Mouse (Mus musculus): ENCODE measurements around the gene Vmn1r47.
"Not testable (repeated sequence)": the region's sequence is repeated elsewhere in the genome, so short reads cannot be mapped to it uniquely, and the experiment has no call there.

Gene Vmn1r47

DNA sequence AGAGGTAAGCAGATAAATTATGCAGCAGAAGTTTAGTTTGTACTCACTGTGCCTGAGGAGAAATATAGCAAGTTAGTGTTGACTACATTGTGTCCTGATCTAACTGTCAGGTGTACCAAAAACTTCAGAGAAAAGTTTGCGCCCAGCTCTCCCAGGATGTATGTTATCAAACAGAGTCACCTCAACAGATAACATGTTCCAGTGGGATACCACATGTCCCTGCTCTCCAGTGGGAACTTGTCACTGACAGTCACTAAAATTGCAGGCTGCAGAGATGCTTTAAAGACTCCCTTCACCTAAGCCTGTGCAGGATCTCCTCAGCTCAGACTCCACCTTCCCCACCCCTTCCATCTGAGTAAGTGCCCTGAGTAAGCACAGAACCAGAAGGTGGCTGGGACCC lies at the start of gene Vmn1r47:
TSS of gene Vmn1r47 (plus strand) at position 301 of the 400 bp plus-strand sequence.
- not testable (repeated sequence) for ATAC-seq (ENCODE audit: low TSS enrichment)

DNA sequence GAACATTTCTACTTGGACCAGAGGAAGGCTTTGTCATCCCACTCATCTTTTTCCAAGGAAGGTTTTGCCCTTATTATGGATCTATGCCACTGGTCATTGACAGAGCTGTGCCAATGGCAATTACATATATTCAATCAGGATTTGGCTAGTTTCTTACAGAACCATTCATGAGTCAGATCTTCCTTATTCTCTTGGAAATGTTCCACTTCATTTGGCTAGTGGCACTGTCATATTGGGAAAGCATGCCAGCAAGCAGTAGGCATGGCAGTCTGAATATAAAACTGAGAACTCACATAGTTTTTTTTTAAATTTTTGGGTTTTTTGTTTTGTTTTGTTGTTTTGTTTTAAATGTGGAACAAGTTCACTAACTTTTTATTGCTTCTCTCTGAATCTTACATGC lies 49.6 kb upstream of the Vmn1r47 start:
- ATAC-seq (ENCODE audit: low TSS enrichment), result no peak

DNA sequence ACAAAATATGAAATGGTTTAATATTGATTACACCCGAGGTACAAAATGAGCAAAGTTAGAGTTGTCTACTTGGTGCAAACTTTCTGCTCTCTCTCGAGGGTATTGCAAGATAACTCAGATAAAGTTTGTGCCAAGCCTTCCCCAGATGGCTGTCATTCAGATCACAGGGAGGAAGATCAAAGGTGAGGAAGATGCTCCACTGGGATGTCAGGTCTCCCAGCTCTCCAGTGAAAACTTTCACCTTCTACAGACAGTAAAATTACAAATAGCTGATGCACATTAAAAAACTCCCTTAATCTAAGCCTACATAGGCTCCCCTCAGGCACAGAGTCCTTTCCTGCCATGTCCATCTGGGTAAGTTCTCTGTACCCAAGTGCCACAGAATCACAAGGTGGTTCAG lies 46.9 kb upstream of the Vmn1r47 start, which contains the start of gene Vmn1r46:
TSS of gene Vmn1r46 (plus strand) at position 301 of the 400 bp plus-strand sequence.
- no peak for ATAC-seq (ENCODE audit: low TSS enrichment)

DNA sequence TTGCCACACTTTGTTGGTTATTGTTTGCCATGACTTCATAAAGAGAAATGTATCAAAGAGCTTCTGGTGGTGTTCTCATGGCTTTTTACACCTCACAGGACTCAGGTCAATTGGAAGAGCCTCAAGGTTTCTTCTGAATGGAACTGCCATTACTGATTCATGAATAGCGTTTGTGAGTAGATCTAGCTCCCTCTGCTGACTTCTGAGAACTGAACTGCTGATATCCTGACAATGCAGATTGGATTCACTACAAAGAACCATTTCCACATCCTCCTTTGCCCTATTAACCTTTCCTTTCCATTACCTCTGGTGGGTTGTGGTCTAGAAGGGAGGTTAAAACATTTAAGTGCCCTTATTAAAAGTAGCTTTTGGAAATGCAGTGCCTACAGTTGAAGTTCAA lies 30.0 kb upstream of the Vmn1r47 start:
- ATAC-seq (ENCODE audit: low TSS enrichment), result no peak

DNA sequence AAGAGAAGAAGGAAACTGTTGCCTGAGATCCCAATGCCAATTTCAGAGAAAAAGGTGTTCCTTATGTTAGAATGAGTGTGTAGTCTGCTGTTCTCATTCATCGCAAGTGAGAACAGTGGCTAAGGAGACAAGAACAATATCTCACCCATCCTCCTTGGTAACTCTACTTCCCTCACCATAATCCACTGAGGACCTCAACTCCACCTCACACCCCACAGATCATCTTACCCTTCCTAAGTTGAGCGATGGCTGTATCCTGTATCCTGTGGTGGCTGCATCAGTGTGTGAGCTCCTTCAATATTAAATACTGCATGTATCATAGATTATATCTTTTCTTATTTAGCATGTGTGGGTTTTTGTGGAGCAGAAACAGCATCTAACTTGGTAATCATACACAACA lies 20.8 kb downstream of the Vmn1r47 start, which contains the start of gene Vmn1r48:
TSS of gene Vmn1r48 (minus strand) at position 101 of the 400 bp plus-strand sequence.
- not testable (repeated sequence) for ATAC-seq (ENCODE audit: low TSS enrichment)

Measured in frontal cortex, adult (tissue).